20 mouse cellular contexts compared by ENCODE assay signal in genomic region chr17:45606992-45607879, GRCm38 (mm10). TPM values are rescaled to one million over a fixed set of nuclear protein-coding genes. Genes with fewer than 3 reads are reported as not detected.
"Had no signal": no experiment of that assay in that cellular context is flagged by ENCODE, and none has a peak within 500 bp of the region (broad histone marks: within the 10 kb centered on the region; RNA-seq: fewer than 3 reads in every experiment).

No protein-coding gene starts in this region.

- H3K4me1 ChIP-seq: neural tube, embryonic 15.5 days had no signal

- H3K4me3 ChIP-seq: midbrain, embryonic 10.5 days; midbrain, embryonic 12.5 days; myocyte; neural tube, embryonic 13.5 days; neural tube, embryonic 15.5 days; stomach, embryonic 15.5 days had no signal

- H3K4me2 ChIP-seq: lung, embryonic 14.5 days; midbrain, embryonic 12.5 days; neural tube, embryonic 13.5 days; neural tube, embryonic 15.5 days; stomach, embryonic 15.5 days had no signal

- H3K9ac ChIP-seq: lung, embryonic 14.5 days; midbrain, embryonic 12.5 days; neural tube, embryonic 13.5 days; neural tube, embryonic 15.5 days; stomach, embryonic 15.5 days had no signal

- H3K27ac ChIP-seq: midbrain, embryonic 10.5 days; midbrain, embryonic 12.5 days; neural tube, embryonic 13.5 days; neural tube, embryonic 15.5 days; stomach, embryonic 15.5 days; stomach, postnatal 0 days had no signal

- H3K36me3 ChIP-seq: midbrain, embryonic 10.5 days; midbrain, embryonic 12.5 days; neural tube, embryonic 13.5 days; neural tube, embryonic 15.5 days; stomach, embryonic 15.5 days had no signal

- H3K27me3 ChIP-seq: stomach, embryonic 15.5 days had no signal

- DNase-seq: lung, adult 18-20 months; lung, embryonic 14.5 days; lung, postnatal 10 days; lung, postnatal 4 days; midbrain, embryonic 14.5 days; retina, postnatal 1 day; right cerebral cortex, adult 18-20 months; right cerebral cortex, postnatal 14 days; thymus, adult 18-20 months; thymus, postnatal 25 days; thymus, postnatal 4 days had no signal

- ATAC-seq: midbrain, embryonic 16.5 days had no signal

- H3K9me3 ChIP-seq: midbrain, embryonic 10.5 days; midbrain, embryonic 12.5 days; neural tube, embryonic 13.5 days; neural tube, embryonic 15.5 days; stomach, embryonic 15.5 days had no signal

RNA-seq across cellular contexts. Expression of gene Mymx, which starts 5.3 kb away (rescaled TPM):
- polyA plus RNA-seq: lung, embryonic 14.5 days; midbrain, embryonic 12.5 days; midbrain, embryonic 14.5 days; midbrain, embryonic 16.5 days; spleen, adult 2 months had no signal
